Mouse (Mus musculus) adrenal gland, adult (tissue): Measurements from ENCODE around the gene Tigar.

Experiments used
- DNase-seq, 2 experiments: peaks; one replicate each; pipeline ENCODE4 v3.0.0; 2022 to 2023; ENCODE audit warnings: low spot score in 1 of 2; ENCODE audit not compliant: inconsistent age in 2 of 2

Tigar gene

DNA sequence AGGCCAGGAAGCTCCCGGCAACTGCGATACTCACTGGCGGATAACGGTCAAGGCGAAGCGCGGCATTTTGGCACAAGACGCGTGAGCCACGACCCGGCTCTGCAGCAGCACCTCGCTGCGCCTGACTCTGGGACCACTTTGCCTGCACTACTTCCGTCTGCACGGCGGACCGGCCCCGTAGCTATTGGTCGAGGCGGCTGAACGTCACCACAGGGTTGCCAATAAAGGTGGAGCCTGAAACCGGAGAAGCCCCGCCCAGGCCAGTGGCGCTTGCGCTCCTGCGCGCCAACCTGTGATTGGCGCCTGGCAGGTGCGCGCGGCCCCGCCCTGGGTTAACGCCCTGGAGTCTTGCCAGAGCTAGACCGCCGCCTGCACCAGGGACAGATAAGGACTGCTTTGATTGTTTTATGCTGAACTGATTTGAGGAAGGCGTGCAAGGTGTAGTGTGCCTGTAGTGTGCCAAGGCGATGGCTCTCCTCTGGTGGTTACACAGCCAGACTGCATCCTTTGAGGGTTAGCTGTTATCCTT lies at the start of gene Tigar:
Gene Tigar (minus strand): TSS at position 156 of the 529 bp plus-strand sequence.
- peak; percentile 96 to 98 for DNase-seq

- DNase-seq, result no peak
These were observed 48.0 kb upstream of the Tigar start for GRCm38 (mm10) chr6:127157321-127157720.

GRCm38 (mm10) chr6:127155468-127155867 lies 46.1 kb upstream of the Tigar start:
- DNase-seq, result peak; percentile 59 to 88

DNA sequence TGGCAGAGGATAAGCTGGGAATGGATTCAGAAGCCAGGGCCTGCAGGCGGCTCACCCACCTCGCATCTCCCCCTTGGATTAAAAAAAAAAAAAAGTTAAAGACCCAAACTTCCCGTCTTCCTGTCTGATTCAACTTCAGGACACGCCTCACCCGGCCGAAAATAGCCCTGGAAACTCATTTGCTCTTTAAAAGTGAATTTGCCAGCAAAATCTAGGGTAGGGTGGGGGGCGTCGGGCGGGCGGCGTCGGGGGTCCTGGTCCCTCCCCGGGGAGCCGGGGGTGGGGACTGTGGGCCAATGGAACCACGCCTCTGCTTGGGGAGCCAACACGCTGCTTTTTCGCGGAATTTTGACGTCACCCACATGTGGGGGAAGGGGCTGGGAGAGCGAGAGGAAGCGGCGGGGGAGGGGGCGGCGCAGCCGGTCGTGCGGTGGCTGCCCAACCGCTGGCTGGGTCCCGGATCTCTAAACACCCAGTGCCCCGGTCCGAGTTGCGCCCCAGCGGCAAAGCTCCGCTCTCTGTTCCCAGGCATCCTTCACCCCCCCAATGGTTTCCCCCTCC lies 45.4 kb upstream of the Tigar start:
- DNase-seq, result peak; percentile 84 to 95

- peak; percentile 61 to 84 for DNase-seq
These were observed 44.8 kb upstream of the Tigar start for GRCm38 (mm10) chr6:127153972-127154707.

GRCm38 (mm10) chr6:127153296-127153800 lies 44.0 kb upstream of the Tigar start:
- DNase-seq, result peak; percentile 89 to 94

- DNase-seq, result peak; percentile 88 to 94
These were observed 43.0 kb upstream of the Tigar start, which contains the start of gene Ccnd2 for GRCm38 (mm10) chr6:127152106-127152951. Gene Ccnd2, minus strand, starts transcription at chr6:127152193.

DNA sequence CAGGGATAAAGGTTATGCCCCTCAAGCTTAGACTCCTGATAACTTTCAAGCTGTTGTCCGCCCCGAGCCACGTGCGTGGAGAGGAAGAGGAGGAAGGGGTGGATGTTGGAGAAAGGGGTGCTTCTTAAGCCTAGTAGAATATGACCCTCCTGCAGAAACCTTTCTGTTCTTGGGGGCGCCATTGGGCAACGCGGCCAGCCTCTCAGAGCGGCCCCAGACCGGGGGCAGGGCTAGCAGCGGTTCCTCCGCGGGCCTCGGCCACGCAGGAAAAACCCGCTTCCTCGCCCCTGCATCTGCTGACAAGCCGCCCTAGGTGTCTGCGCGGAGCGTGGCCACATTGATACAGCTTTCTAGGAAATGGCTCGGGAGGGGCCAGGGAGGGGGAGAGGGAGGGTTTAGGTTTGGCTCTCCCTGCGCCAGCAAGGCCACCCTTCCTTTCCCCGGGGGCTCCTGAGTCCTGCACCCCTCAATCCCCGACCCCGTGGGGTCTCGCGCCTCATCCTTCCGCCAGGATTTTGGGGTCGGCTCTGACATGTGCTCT lies 42.3 kb upstream of the Tigar start:
- peak; percentile 80 to 93 for DNase-seq

DNA sequence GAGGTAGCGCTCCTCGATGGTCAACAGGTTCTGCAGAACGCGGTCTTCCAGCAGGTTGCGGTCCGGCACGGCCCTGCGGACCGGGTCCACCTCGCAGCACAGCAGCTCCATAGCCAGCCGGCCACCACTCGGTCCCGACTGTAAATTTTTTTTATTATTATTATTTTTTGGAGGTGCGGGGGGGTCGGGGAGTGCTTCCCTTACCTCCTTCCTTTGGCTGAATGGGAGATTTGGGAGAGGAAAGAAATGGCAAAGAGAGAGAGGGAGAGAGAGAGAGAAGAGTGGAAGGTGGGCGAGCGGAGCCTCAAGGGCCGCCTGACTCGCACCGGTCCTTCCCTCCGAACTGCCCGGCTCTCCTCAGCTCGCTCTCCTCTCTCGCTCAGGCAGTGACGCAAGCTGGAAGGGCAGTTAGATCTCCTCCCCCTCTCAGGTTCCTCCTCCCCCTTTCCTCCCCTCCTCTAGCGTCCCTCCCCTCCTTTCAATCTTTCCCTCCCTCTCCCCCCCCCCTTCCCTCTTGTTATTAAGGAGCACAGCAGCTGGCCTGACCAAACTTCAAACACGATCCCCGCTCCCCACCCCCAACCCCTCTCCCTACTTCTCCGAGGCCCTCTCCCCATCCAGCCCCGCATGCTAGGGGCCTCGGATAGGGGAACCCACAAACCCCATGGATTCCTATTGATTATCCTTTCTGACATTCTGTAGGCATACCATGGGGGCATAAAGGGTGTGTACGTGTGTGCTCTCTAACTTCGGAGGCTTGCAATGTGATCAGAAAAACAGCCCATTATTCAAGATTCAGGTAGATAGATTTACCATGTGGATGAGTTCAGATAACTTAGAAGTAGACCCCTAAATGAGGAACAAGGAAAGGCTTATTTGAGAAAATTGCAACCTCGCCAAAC lies 41.6 kb upstream of the Tigar start:
- DNase-seq, result peak; percentile 91 to 95

- peak; percentile 71 to 89 for DNase-seq
These were observed 40.7 kb upstream of the Tigar start for GRCm38 (mm10) chr6:127149944-127150662.

DNA sequence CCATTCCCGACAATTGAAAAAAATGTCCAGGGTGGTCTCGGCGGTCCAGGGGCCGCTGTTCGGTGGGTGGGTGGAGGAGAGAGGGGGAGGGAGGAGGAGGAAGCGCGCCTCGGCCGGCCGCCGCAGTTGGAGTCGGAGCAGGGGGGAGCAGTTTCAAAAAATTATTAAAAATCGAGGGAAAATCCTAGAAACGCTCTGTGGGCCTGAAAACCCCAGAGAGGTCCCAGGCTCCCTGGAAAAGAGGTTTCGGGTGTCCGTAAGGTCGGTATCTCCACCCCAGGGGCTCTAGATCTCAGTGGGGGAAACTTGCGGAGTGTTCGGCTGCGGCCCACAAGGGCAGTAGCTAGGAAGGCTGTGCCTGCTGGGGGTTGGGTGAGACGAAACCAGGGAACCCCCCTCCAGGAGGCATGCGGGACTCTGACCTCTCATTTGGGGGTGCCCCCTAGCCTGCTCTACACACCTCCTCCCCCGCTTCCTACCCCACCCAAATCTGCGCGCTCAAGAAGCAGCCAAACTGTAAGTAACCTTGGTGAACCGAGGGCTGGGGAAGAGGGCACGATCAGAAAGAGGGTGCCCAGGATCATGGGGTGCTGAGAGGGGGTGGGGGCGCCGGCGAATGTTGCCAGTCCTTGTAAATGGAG lies 40.1 kb upstream of the Tigar start:
- peak; percentile 73 to 91 for DNase-seq

- peak; percentile 55 to 77 for DNase-seq
These were observed 39.4 kb upstream of the Tigar start for GRCm38 (mm10) chr6:127148526-127149302.

- DNase-seq, result peak; percentile 91 to 97
These were observed 38.3 kb upstream of the Tigar start for GRCm38 (mm10) chr6:127147665-127148064.

- DNase-seq, result peak in 1 of 2 experiments; percentile 48
These were observed 37.1 kb upstream of the Tigar start for GRCm38 (mm10) chr6:127146322-127146947.

DNA sequence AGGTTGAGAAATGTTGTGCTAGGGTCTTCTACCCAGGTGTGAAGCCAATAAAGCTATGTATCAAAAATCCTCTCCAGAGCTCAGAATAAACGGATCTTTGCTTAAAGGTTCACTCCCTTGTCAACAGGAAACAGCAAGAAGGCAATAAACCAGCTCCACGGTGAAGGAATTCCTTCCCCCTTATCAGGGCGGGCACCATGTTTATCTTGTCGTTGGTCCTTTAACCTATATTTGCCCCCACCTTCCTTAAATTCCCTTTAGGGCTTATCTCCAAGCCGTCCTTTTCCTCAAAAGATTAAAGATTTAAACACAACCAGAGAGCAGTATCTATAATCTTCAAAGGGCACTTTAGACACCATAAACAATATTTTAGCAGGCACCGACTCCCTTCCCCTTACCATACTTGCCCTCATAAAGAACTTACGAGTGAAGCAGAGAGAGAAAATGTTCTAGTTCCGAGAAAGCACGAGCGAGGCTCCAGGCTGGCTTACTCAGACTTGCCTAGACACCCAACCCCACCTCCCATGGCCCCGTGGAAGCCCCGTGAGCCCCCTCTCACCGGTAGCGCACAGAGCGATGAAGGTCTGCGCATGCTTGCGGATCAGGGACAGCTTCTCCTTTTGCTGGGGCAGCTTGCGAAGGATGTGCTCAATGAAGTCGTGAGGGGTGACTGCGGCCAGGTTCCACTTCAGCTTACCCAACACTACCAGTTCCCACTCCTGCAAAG lies 36.3 kb upstream of the Tigar start:
- no peak for DNase-seq

- DNase-seq, result peak in 1 of 2 experiments; percentile 61
These were observed 34.4 kb upstream of the Tigar start for GRCm38 (mm10) chr6:127143576-127144288.
